Mouse (Mus musculus) forebrain, embryonic 10.5 days (tissue): ENCODE data around the gene Dkk2. TPM values are rescaled to one million over a fixed set of nuclear protein-coding genes. Genes with fewer than 3 reads are reported as not detected.

ENCODE experiments used
- DNase-seq: peaks from one replicate; pipeline ENCODE4 v3.0.0-alpha.2; 2017; ENCODE audit warnings: low spot score; ENCODE audit errors: extremely low spot score
- H3K27ac ChIP-seq: fragments of 300-500 bp; sonication (generic); 2 replicates; pipeline ENCODE4 v1.5.1; 2016; ENCODE audit warnings: mild to moderate bottlenecking
- H3K27me3 ChIP-seq: fragments of 300-500 bp; sonication (generic); 2 replicates; pipeline ENCODE4 v1.6.1; 2016; ENCODE audit warnings: mild to moderate bottlenecking; ENCODE audit not compliant: poor library complexity, severe bottlenecking
- H3K36me3 ChIP-seq: fragments of 300-500 bp; sonication (generic); replicated peaks from 2 replicates; pipeline ENCODE4 v1.6.1; 2016; ENCODE audit warnings: mild to moderate bottlenecking, moderate library complexity
- H3K4me1 ChIP-seq: fragments of 300-500 bp; sonication (generic); 2 replicates; pipeline ENCODE4 v1.6.1; 2016
- H3K4me3 ChIP-seq: fragments of 300-500 bp; sonication (generic); 2 replicates; pipeline ENCODE4 v1.5.1; 2016; ENCODE audit warnings: mild to moderate bottlenecking, moderate library complexity
- H3K9me3 ChIP-seq: fragments of 300-500 bp; sonication (generic); 2 replicates; pipeline ENCODE4 v1.6.1; 2016; ENCODE audit warnings: mild to moderate bottlenecking, moderate library complexity
- WGBS: fragments of 180-500 bp; shearing (Covaris S2); methylation state at CpG from one replicate; pipeline ENCODE4 v1.1.7; 2016; 5-methylcytosine and 5-hydroxymethylcytosine counted together
- polyA plus RNA-seq: library from polyadenylated mRNA; unstranded; fragments of >200 nt; fragmentation: Nextera tagmentation; extraction: Ambion mirVana; gene quantifications from 2 replicates; pipeline ENCODE4 v1.2.1, GENCODE M21; 2016

Gene Dkk2
- polyA plus RNA-seq, 1 experiment from 2014 or later: 4.2 TPM

GRCm38 (mm10) chr3:132227622-132228021 is 142.5 kb downstream of the Dkk2 start:
- WGBS: 87% methylated on average over 1 of the region's 1 CpGs

More at GRCm38 (mm10) chr3:132227622-132228021, 142.5 kb downstream of the Dkk2 start:
- Histone ChIP-seq H3K4me1 (no peaks in the 10 kb centered on the region), H3K27ac (no peak overlapping the region), H3K4me3 (no peak overlapping the region), H3K27me3 (no peaks in the 10 kb centered on the region), H3K36me3 (no peaks in the 10 kb centered on the region), H3K9me3 (no peaks in the 10 kb centered on the region)
- DNase-seq: no peak
